Mouse (Mus musculus) embryo, embryonic 11.5 days (tissue): ENCODE data around the gene Cfap126.
"Not testable (repeated sequence)": the region's sequence is repeated elsewhere in the genome, so short reads cannot be mapped to it uniquely, and the experiment has no call there.

Experiments
- DNase-seq: peaks from one replicate; pipeline ENCODE4 v3.0.0-alpha.2; 2012; ENCODE audit warnings: low read depth, low spot score

Gene Cfap126

DNA sequence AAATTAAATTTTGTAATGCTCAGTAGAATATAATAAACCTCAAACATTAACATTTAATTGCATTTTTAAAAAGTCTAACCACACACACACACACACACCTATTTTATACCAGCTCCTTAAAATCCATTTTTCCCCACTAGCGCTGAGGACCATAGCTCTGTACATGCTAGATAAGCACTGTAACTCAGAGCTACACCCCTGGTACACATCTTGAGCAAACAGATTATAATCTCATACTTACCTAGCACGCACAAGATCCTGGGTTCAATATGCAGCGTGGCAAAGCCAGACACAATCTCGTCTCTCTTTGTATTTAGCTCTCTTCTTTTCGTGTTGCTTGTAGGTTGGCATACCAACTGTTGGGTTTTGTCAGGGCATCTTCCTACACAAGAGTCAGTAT lies 10.7 kb downstream of the Cfap126 start:
- no peak for DNase-seq

DNA sequence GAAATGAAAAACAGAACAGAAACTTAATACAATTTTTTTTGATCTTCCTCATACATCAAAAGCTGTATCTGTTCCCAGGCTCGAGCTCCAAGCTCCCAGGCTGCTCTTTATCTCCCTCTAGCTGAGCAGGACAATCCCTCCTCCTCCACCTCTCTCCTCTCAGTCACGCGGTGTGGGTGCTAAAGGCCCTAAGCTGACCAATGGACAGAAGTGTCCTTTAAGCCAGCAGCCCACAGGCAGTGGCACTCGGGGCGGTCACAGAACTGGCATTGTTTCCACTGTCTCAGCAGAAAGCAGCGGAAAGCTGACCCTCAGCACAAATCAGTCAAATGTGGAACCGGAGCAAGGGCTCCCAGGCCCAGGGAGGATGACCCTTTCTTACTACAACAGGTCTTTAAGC lies 15.5 kb downstream of the Cfap126 start:
- no peak for DNase-seq

- no peak for DNase-seq
These were observed 17.3 kb downstream of the Cfap126 start for GRCm38 (mm10) chr1:171130971-171131370.

DNA sequence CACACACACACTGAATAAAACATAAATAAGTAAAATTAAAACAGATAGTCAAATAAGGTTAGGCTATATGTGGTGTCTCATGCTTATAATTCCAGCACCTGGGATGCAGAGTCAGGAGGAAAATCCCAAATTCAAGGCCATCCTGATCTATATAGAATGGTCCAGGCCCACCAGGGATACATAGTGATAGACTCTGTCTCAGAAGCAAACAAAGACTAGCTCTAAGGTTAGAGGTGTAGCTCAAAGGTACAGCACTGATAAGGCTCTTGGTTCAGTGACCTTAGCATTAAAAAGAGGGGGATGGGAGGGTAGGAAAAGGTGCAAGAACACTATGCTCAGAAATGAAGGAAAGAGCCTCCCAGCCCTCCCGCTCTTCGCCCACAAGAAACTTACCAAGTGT lies 21.9 kb downstream of the Cfap126 start:
- DNase-seq = no peak

- not testable (repeated sequence) for DNase-seq
These were observed 23.9 kb downstream of the Cfap126 start for GRCm38 (mm10) chr1:171137486-171138155.

DNA sequence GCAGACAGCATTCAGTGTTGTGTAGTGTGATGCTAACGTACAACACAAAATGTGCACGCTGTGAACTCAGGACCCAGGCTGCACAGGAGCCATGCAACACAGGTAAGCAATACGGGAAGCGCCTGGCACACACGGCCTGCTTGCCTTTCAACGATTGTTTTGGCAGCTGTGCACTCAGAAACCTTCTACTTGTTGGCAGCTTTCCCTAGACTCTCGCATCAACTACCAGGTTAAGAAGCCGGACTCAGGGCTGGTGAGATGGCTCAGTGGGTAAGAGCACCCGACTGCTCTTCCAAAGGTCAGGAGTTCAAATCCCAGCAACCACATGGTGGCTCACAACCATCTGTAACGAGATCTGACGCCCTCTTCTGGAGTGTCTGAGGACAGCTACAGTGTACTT lies 29.3 kb downstream of the Cfap126 start:
- DNase-seq = not testable (repeated sequence)

DNA sequence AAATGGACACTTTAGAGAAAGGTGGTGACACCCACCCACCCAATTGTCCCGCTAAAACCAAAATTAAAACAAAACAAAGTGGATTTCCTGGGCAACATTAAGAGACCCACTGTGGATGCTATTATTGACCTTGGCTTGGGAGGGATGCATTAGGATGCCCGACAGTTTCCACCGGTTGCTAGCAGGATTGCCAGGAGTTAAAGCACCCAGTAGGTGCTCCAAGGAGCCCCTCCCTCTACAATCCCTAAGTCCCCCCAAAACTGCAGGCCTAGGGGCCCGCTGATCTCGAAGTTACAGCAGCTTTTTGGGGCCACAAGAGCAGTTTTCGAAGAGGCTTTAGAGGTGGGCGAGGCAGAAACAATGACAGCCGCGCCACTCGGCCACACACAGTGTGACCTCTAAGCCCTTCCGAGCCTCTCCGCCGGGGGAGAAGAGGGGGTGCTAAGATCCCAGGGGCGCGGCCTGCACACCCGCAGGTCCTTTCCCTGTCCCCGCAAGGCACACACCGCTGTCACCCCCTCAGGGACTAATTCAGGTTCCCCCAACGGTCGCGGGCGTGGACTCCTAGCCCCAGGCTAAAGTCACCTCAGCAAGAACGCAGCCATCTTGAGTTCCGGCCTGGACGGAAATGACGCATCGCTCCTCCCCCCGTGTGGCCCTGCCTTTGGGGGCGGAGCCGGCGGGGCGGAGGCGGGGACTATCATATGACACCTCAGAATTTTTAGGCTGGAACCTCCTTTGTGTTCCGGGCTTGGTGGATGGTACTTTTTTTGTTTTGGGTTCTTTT lies 36.4 kb downstream of the Cfap126 start, which contains the start of the genes Sdhc and Mpz:
Gene Sdhc (minus strand): TSS at position 630 of the 787 bp plus-strand sequence.
Gene Mpz (plus strand): TSS at position 738 of the 787 bp plus-strand sequence.
- DNase-seq = peak; percentile 92

- no peak for DNase-seq
These were observed 37.2 kb downstream of the Cfap126 start for GRCm38 (mm10) chr1:171150838-171151391.

- no peak for DNase-seq
These were observed 38.2 kb downstream of the Cfap126 start for GRCm38 (mm10) chr1:171151966-171152365.

GRCm38 (mm10) chr1:171156644-171157043 lies 42.9 kb downstream of the Cfap126 start:
- no peak for DNase-seq

GRCm38 (mm10) chr1:171157965-171158364 lies 44.2 kb downstream of the Cfap126 start:
- DNase-seq = no peak

- no peak for DNase-seq
These were observed 45.8 kb downstream of the Cfap126 start for GRCm38 (mm10) chr1:171159485-171159975.

- no peak for DNase-seq
These were observed 48.8 kb downstream of the Cfap126 start for GRCm38 (mm10) chr1:171162526-171162925.

GRCm38 (mm10) chr1:171164258-171164657 lies 50.5 kb downstream of the Cfap126 start:
- no peak for DNase-seq

DNA sequence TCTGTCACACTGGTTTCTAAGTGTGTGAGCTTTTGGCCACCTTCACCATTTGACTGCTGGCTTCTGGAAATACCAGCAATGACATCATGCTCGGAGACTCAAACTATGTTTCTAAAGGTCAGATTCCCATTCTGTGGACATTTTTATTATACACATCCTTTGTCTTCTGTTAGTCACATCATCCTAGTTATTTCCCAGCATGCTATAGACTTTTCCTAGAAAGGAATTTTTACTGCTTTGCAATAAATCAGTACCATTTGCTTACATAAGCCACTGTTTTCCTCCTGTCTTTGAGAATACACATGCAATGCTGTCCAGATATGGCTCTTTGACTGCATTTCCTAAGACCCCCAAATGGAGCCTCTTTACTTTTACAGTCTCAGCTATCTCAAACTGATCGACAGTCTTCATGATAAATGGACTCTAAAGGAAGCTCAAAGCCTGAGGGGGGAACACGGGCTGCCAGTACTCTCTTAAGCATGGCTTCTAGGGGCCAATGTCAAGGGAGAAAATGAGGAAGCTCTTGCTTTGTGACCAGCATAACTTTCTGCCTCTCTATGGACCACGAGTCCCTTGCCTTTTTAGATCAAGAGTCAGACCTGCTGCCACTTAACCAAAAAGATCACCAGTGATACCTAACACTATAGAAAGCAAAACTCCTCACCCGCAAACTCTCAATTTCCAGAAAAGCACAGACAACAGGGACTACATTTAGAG lies 52.1 kb downstream of the Cfap126 start:
- DNase-seq = no peak

GRCm38 (mm10) chr1:171168906-171169305 lies 55.2 kb downstream of the Cfap126 start:
- no peak for DNase-seq

- DNase-seq = no peak
These were observed 56.2 kb downstream of the Cfap126 start for GRCm38 (mm10) chr1:171169913-171170312.

- no peak for DNase-seq
These were observed 57.4 kb downstream of the Cfap126 start for GRCm38 (mm10) chr1:171171138-171171537.

DNA sequence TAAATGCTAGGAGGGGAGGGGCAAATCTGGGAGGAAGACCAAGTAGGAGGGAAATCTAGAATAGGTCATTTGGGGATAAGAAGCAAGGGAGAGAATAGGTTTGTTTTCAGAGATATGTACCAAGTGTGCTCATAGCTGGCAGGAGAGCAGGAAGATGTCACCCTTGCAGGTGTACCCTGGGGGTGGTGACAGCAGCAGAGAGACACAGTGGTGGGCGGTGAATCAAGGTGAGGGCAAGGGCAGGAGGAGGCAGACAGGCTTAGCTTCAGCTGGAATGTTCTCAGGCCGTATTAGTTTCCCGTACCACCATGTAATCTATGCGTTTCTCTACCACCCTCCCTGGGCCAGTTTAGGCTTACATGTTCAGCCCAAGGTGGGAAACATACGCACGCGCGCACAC lies 59.1 kb downstream of the Cfap126 start:
- DNase-seq = no peak
